Mouse (Mus musculus) heart, embryonic 11.5 days (tissue): ENCODE results near the gene Hist1h3f. TPM values are rescaled to one million over a fixed set of nuclear protein-coding genes. Genes with fewer than 3 reads are reported as not detected.

Experiments used
- ATAC-seq: fragments of 200-750 bp; cut with Nextera tagmentation; replicated peaks from 2 replicates; pipeline ENCODE4 v1.8.0; 2017; ENCODE audit warnings: moderate library complexity; ENCODE audit not compliant: insufficient number of reproducible peaks, low FRiP score, low TSS enrichment
- H3K27ac ChIP-seq: fragments of 300-500 bp; sonication (generic); 2 replicates; pipeline ENCODE4 v1.5.1; 2014; ENCODE audit warnings: mild to moderate bottlenecking, low read depth, low read length
- H3K27me3 ChIP-seq: fragments of 300-500 bp; sonication (generic); 2 replicates; pipeline ENCODE4 v1.6.1; 2014; ENCODE audit warnings: mild to moderate bottlenecking, low read length, mixed read lengths; ENCODE audit not compliant: control insufficient read depth, insufficient read depth
- H3K36me3 ChIP-seq: fragments of 300-500 bp; sonication (generic); 2 replicates; pipeline ENCODE4 v1.6.1; 2014; ENCODE audit warnings: mild to moderate bottlenecking, low read length, moderate library complexity, mixed read lengths; ENCODE audit not compliant: control insufficient read depth, insufficient read depth
- H3K4me1 ChIP-seq: fragments of 300-500 bp; sonication (generic); 2 replicates; pipeline ENCODE4 v1.6.1; 2014; ENCODE audit warnings: low read length; ENCODE audit not compliant: control insufficient read depth, insufficient read depth
- H3K4me2 ChIP-seq: fragments of 300-500 bp; sonication (generic); 2 replicates; pipeline ENCODE4 v1.6.1; 2014; ENCODE audit warnings: mild to moderate bottlenecking, moderate library complexity
- H3K4me3 ChIP-seq: fragments of 300-500 bp; sonication (generic); 2 replicates; pipeline ENCODE4 v1.5.1; 2014; ENCODE audit warnings: low read depth, low read length
- H3K9ac ChIP-seq: fragments of 300-500 bp; sonication (generic); 2 replicates; pipeline ENCODE4 v1.6.1; 2014; ENCODE audit warnings: mild to moderate bottlenecking, low read depth, low read length, moderate library complexity
- H3K9me3 ChIP-seq: fragments of 300-500 bp; sonication (generic); replicated peaks from 2 replicates; pipeline ENCODE4 v1.6.1; 2016; ENCODE audit warnings: low read length; ENCODE audit not compliant: control insufficient read depth
- WGBS: fragments of 180-500 bp; shearing (Covaris S2); extraction: QIAGEN DNeasy Blood & Tissue Kit; methylation state at CpG from one replicate; pipeline ENCODE4 v1.1.7; 2014; ENCODE audit not compliant: insufficient replicate concordance; 5-methylcytosine and 5-hydroxymethylcytosine counted together
- polyA plus RNA-seq: library from polyadenylated mRNA; unstranded; fragments of >200 nt; fragmentation: Nextera tagmentation; extraction: Ambion mirVana; gene quantifications from 2 replicates; pipeline ENCODE4 v1.2.1, GENCODE M21; 2014

Hist1h3f gene
- polyA plus RNA-seq, 1 experiment from 2014 or later = 0.19 TPM

- Histone ChIP-seq H3K9ac (peak overlapping the region; percentile 59; the same call in 1 of the 2 replicates), H3K27me3 (no peaks in the 10 kb centered on the region), H3K27ac (no peak overlapping the region), H3K4me1 (no peaks in the 10 kb centered on the region), H3K4me3 (peak overlapping the region; percentile 47), H3K4me2 (peak overlapping the region; percentile 91), H3K36me3 (no peaks in the 10 kb centered on the region), H3K9me3 (no peaks in the 10 kb centered on the region)
- 47% methylated on average over 15 of the region's 15 CpGs for WGBS
- ATAC-seq = no peak
These were observed 27.8 kb upstream of the Hist1h3f start for GRCm38 (mm10) chr13:23515826-23516620.

- peak overlapping the region; percentile 91 for H3K4me2 ChIP-seq
- no peaks in the 10 kb centered on the region for H3K4me1 ChIP-seq
- H3K4me3 ChIP-seq = peak overlapping the region; percentile 47
- peak overlapping the region; percentile 54; the same call in 1 of the 2 replicates for H3K27ac ChIP-seq
- no peaks in the 10 kb centered on the region for H3K27me3 ChIP-seq
- under 1% methylated on average over 19 of the region's 19 CpGs for WGBS
- no peaks in the 10 kb centered on the region for H3K36me3 ChIP-seq
- peak overlapping the region; percentile 54; the same call in 1 of the 2 replicates for H3K9ac ChIP-seq
- ATAC-seq = peak; percentile 67
- no peaks in the 10 kb centered on the region for H3K9me3 ChIP-seq
These were observed 26.8 kb upstream of the Hist1h3f start for GRCm38 (mm10) chr13:23516822-23517602.

DNA sequence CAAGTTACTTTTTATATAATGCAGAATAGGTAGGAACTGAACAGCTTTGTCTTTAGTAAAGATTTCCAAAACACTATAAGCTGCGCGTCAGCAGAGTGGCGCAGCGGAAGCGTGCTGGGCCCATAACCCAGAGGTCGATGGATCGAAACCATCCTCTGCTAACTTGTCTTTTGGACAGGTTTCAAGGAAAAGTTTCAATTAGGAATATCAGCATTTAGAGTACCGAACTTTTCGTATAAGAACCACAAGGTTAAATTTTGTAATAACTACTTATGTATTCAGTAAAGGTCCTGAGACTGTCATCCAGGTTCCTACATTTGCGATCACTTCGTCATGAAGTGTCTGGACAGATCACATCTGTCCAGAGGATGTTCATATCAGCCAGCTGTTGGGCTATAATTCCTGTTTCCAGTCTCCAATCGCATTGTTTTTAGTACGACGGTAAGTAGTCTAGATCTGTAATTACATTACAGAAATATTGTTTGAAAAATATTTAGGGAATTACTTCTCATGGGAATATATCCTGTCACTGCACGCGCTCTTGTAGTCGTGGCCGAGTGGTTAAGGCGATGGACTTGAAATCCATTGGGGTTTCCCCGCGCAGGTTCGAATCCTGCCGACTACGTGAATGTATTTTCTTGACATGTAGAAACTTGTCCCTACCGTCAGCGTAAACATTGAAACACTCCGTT is 26.1 kb upstream of the Hist1h3f start:
- under 1% methylated on average over 27 of the region's 27 CpGs for WGBS
- Histone ChIP-seq H3K27ac (peak overlapping the region; percentile 64; the same call in 1 of the 2 replicates), H3K9ac (peak overlapping the region; percentile 64), H3K36me3 (no peaks in the 10 kb centered on the region), H3K4me2 (peak overlapping the region; percentile 91), H3K4me3 (peak overlapping the region; percentile 47), H3K4me1 (no peaks in the 10 kb centered on the region), H3K9me3 (no peaks in the 10 kb centered on the region), H3K27me3 (no peaks in the 10 kb centered on the region)
- peak; percentile 84 for ATAC-seq

DNA sequence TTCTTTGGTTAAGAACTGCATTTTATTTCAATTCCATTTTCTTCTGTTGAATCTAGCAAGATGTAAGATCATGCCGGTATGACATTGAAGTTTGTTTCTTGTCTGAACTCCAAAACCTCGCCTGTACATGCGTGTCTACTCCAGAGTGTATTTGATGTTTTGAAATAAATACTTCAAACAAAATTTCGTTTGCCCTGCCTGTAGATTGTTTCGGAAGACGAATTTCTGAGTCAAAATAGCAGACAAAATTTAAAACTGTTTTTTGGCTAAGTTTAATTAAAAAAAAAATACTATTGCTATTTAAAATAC is 25.6 kb upstream of the Hist1h3f start:
- Histone ChIP-seq H3K4me2 (peak overlapping the region; percentile 91), H3K27ac (no peak overlapping the region), H3K27me3 (no peaks in the 10 kb centered on the region), H3K36me3 (no peaks in the 10 kb centered on the region), H3K4me3 (peak overlapping the region; percentile 47), H3K9me3 (no peaks in the 10 kb centered on the region), H3K9ac (peak overlapping the region; percentile 61), H3K4me1 (no peaks in the 10 kb centered on the region)
- WGBS = under 1% methylated on average over 6 of the region's 6 CpGs
- no peak for ATAC-seq

DNA sequence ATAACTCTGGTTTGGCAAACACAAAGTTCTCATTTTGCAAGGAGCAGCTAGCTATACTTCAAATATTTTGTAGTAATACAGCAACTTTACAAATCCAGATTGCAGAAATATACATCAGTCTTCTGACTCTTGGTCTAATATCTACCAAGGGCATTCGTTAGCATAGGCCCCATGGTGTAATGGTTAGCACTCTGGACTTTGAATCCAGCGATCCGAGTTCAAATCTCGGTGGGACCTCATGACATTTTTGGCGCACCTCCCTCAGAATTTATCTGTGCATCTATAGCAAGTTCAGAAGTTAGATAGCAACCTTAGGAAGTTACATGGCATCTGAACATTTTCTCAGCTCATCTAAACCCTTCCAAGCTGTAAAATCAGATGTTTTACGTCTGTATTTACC is 25.0 kb upstream of the Hist1h3f start:
- Histone ChIP-seq H3K4me1 (no peaks in the 10 kb centered on the region), H3K9ac (no peak overlapping the region), H3K4me3 (peak overlapping the region; percentile 47), H3K9me3 (no peaks in the 10 kb centered on the region), H3K36me3 (no peaks in the 10 kb centered on the region), H3K27ac (0 out of 2 replicates have a peak overlapping the region, but pooled peaks have one; percentile 41), H3K27me3 (no peaks in the 10 kb centered on the region), H3K4me2 (peak overlapping the region; percentile 68)
- peak; percentile 71 for ATAC-seq
- WGBS = 0% methylated on average over 6 of the region's 6 CpGs

GRCm38 (mm10) chr13:23519416-23519815 is 24.4 kb upstream of the Hist1h3f start:
- peak overlapping the region; percentile 68 for H3K4me2 ChIP-seq
- H3K4me3 ChIP-seq = peak overlapping the region; percentile 47
- under 1% methylated on average over 10 of the region's 10 CpGs for WGBS
- peak; percentile 59 for ATAC-seq
- H3K36me3 ChIP-seq = no peaks in the 10 kb centered on the region
- no peaks in the 10 kb centered on the region for H3K4me1 ChIP-seq
- no peaks in the 10 kb centered on the region for H3K27me3 ChIP-seq
- 0 out of 2 replicates have a peak overlapping the region, but pooled peaks have one; percentile 41 for H3K27ac ChIP-seq
- no peak overlapping the region for H3K9ac ChIP-seq
- no peaks in the 10 kb centered on the region for H3K9me3 ChIP-seq

- no peak for ATAC-seq
- H3K4me3 ChIP-seq = peak overlapping the region; percentile 16; the same call in 1 of the 2 replicates
These were observed 22.1 kb upstream of the Hist1h3f start for GRCm38 (mm10) chr13:23521703-23522102.

DNA sequence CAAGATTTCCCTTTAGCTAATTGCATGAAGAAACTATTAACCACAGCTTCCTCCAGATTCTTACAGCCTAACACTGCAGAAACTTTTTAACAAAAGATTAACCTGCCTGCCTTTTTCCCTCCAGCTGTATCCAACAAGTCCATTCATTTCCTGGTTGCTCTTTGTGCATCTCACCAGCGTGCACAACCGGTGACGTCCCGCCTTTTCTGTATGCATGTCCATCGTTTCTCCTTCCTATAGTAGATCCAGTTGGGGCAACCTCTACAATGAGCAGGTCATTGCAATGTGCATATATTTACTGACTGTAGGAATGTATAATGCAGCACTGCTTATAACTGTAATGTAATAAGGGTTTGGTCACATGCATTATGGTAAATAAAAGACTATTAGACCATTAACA is 19.9 kb upstream of the Hist1h3f start:
- Histone ChIP-seq H3K4me1 (peaks cover 4% of the 10 kb centered on the region), H3K4me2 (no peak overlapping the region), H3K9ac (no peak overlapping the region), H3K27ac (no peak overlapping the region), H3K9me3 (no peaks in the 10 kb centered on the region), H3K4me3 (no peak overlapping the region), H3K36me3 (no peaks in the 10 kb centered on the region), H3K27me3 (no peaks in the 10 kb centered on the region)
- no peak for ATAC-seq
- 47% methylated on average over 5 of the region's 5 CpGs for WGBS

More at GRCm38 (mm10) chr13:23521703-23522102, 22.1 kb upstream of the Hist1h3f start:
- Histone ChIP-seq H3K4me2 (peak overlapping the region; percentile 54), H3K36me3 (no peaks in the 10 kb centered on the region), H3K9me3 (no peaks in the 10 kb centered on the region), H3K9ac (no peak overlapping the region), H3K27me3 (no peaks in the 10 kb centered on the region), H3K4me1 (peaks cover 3% of the 10 kb centered on the region; the same call in 1 of the 2 replicates), H3K27ac (no peak overlapping the region)
- WGBS = 1% methylated on average over 14 of the region's 14 CpGs
